Comparison of ENCODE assay signal across 12 mouse cellular contexts in genomic region chr12:16006688-16007087, GRCm38 (mm10).
DNase-seq lines count a peak whose midpoint lies in the region; ATAC-seq and TF ChIP-seq lines count a peak whose summit lies in the region.
"Had no signal": no experiment of that assay in that cellular context is flagged by ENCODE, and none has a peak within 500 bp of the region (broad histone marks: within the 10 kb centered on the region; RNA-seq: fewer than 3 reads in every experiment).

No protein-coding gene starts in this region.

- H3K27ac ChIP-seq in embryonic facial prominence, embryonic 10.5 days (replicated peaks), result no peak overlapping the region
- no peak overlapping the region for H3K27ac ChIP-seq in stomach, postnatal 0 days (replicated peaks)
- H3K27ac ChIP-seq: midbrain, embryonic 15.5 days had no signal

- no peak for TF ChIP-seq CTCF in stomach, postnatal 0 days (IDR thresholded peaks at IDR 0.05; ENCODE audit: low read depth)

- DNase-seq in frontal cortex, adult 2 months (ENCODE audit: extremely low spot score in 1 of 2, low spot score in 1 of 2), result peak; percentile 34 to 72
- DNase-seq in frontal cortex, postnatal 25 days (ENCODE audit: low spot score in 2 of 2), result no peak
- DNase-seq in 416B (ENCODE audit: low read depth), result peak; percentile 69
- DNase-seq in brain, adult 2 months (ENCODE audit: low read depth, low spot score), result peak; percentile 81
- peak; percentile 81 for DNase-seq in induced T-regulatory cell, adult 2 months (ENCODE audit: low read depth)
- DNase-seq in embryonic facial prominence, embryonic 10.5 days (ENCODE audit: low spot score), result no peak
- DNase-seq in stomach, postnatal 0 days (ENCODE audit: low spot score), result no peak
- DNase-seq in layer of hippocampus, postnatal 25 days (ENCODE audit: extremely low spot score in 1 of 2, low spot score in 1 of 2), result no peak
- DNase-seq: adrenal gland, postnatal 25 days; cerebellum, postnatal 10 days; kidney, adult 8-10 months had no signal

- no peak for TF ChIP-seq EP300 in stomach, postnatal 0 days (optimal IDR thresholded peaks at IDR 0.05)

- 85% methylated on average over 5 of the region's 5 CpGs for WGBS in embryonic facial prominence, embryonic 10.5 days
- WGBS in stomach, postnatal 0 days, result 62% methylated on average over 5 of the region's 5 CpGs

- ATAC-seq in stomach, postnatal 0 days (ENCODE audit: low FRiP score, low TSS enrichment), result no peak
- ATAC-seq: midbrain, embryonic 15.5 days had no signal

- no peaks in the 10 kb centered on the region for H3K9me3 ChIP-seq in embryonic facial prominence, embryonic 10.5 days
- no peaks in the 10 kb centered on the region for H3K9me3 ChIP-seq in stomach, postnatal 0 days (ENCODE audit: control insufficient read depth, low read length)
- H3K9me3 ChIP-seq: midbrain, embryonic 15.5 days had no signal

- peaks cover 28% of the 10 kb centered on the region for H3K4me1 ChIP-seq in embryonic facial prominence, embryonic 10.5 days
- H3K4me1 ChIP-seq in stomach, postnatal 0 days (replicated peaks; ENCODE audit: control insufficient read depth, insufficient read depth), result no peaks in the 10 kb centered on the region

- H3K27me3 ChIP-seq in embryonic facial prominence, embryonic 10.5 days (replicated peaks; ENCODE audit: low read depth, poor library complexity, severe bottlenecking), result no peaks in the 10 kb centered on the region
- H3K27me3 ChIP-seq in stomach, postnatal 0 days (ENCODE audit: control insufficient read depth, insufficient read depth, low read length), result no peaks in the 10 kb centered on the region
- H3K27me3 ChIP-seq: midbrain, embryonic 15.5 days had no signal

- H3K4me3 ChIP-seq in embryonic facial prominence, embryonic 10.5 days, result no peak overlapping the region
- no peak overlapping the region for H3K4me3 ChIP-seq in stomach, postnatal 0 days (ENCODE audit: low read depth, low read length)
- H3K4me3 ChIP-seq: midbrain, embryonic 15.5 days had no signal

- no peaks in the 10 kb centered on the region for H3K36me3 ChIP-seq in embryonic facial prominence, embryonic 10.5 days (replicated peaks)
- H3K36me3 ChIP-seq in stomach, postnatal 0 days (ENCODE audit: control insufficient read depth, insufficient read depth, low read length), result no peaks in the 10 kb centered on the region
- H3K36me3 ChIP-seq: midbrain, embryonic 15.5 days had no signal

- H3K4me2 ChIP-seq in stomach, postnatal 0 days (replicated peaks; ENCODE audit: low read depth), result no peak overlapping the region
- H3K4me2 ChIP-seq: midbrain, embryonic 15.5 days had no signal

- no peak overlapping the region for H3K9ac ChIP-seq in stomach, postnatal 0 days (ENCODE audit: low read length)
- H3K9ac ChIP-seq: midbrain, embryonic 15.5 days had no signal

Comparison
In these comparisons a context has a peak if more than half of its experiments do, and no peak if none do; other contexts are left out.
1. DNase-seq: peak in frontal cortex, adult 2 months (2 of 2), 416B (single experiment), brain, adult 2 months (single experiment) and induced T-regulatory cell, adult 2 months (single experiment); none in frontal cortex, postnatal 25 days (0 of 2), embryonic facial prominence, embryonic 10.5 days (single experiment), stomach, postnatal 0 days (single experiment) and layer of hippocampus, postnatal 25 days (0 of 2).